Mouse (Mus musculus) kidney, postnatal 0 days (tissue): ENCODE results near the gene Gpr12. TPM values are rescaled to one million over a fixed set of nuclear protein-coding genes. Genes with fewer than 3 reads are reported as not detected.
"Not testable (repeated sequence)": the region's sequence is repeated elsewhere in the genome, so short reads cannot be mapped to it uniquely, and the experiment has no call there.

Experiments
- ATAC-seq: fragments of 200-750 bp; cut with Nextera tagmentation; replicated peaks from 2 replicates; pipeline ENCODE4 v1.8.0; 2017; ENCODE audit warnings: low read depth, moderate number of reproducible peaks, moderate TSS enrichment, moderate library complexity; ENCODE audit not compliant: low FRiP score
- DNase-seq: peaks from one replicate; pipeline ENCODE4 v3.0.0-alpha.2; 2016; ENCODE audit warnings: low spot score
- H3K27ac ChIP-seq: fragments of 300-500 bp; sonication (generic); 2 replicates; pipeline ENCODE4 v1.5.1; 2014; ENCODE audit warnings: mild to moderate bottlenecking
- H3K27me3 ChIP-seq: fragments of 300-500 bp; sonication (generic); 2 replicates; pipeline ENCODE4 v1.6.1; 2014; ENCODE audit warnings: low read length, mixed read lengths; ENCODE audit not compliant: insufficient read depth
- H3K36me3 ChIP-seq: fragments of 300-500 bp; sonication (generic); 2 replicates; pipeline ENCODE4 v1.6.1; 2014; ENCODE audit warnings: low read length, mixed read lengths; ENCODE audit not compliant: insufficient read depth
- H3K4me1 ChIP-seq: fragments of 300-500 bp; sonication (generic); replicated peaks from 2 replicates; pipeline ENCODE4 v1.6.1; 2014; ENCODE audit warnings: antibody characterized with exemption, low read length, mixed read lengths; ENCODE audit not compliant: insufficient read depth
- H3K4me2 ChIP-seq: fragments of 300-500 bp; sonication (generic); 2 replicates; pipeline ENCODE4 v1.6.1; 2014; ENCODE audit warnings: mild to moderate bottlenecking, low read length, moderate library complexity, mixed read lengths
- H3K4me3 ChIP-seq: fragments of 300-500 bp; sonication (generic); replicated peaks from 2 replicates; pipeline ENCODE4 v1.5.1; 2014; ENCODE audit warnings: low read depth, low read length
- H3K9ac ChIP-seq: fragments of 300-500 bp; sonication (generic); 2 replicates; pipeline ENCODE4 v1.6.1; 2014; ENCODE audit warnings: low read depth, low read length
- H3K9me3 ChIP-seq: fragments of 300-500 bp; sonication (generic); replicated peaks from 2 replicates; pipeline ENCODE4 v1.6.1; 2016; ENCODE audit warnings: low read length, inconsistent platforms, mixed read lengths
- CTCF ChIP-seq: IDR thresholded peaks from 2 replicates; pipeline ENCODE4 v1.5.1; 2016; ENCODE audit warnings: antibody characterized with exemption, low read depth, mild to moderate bottlenecking, moderate library complexity
- WGBS: fragments of 180-500 bp; shearing (Covaris S2); extraction: QIAGEN DNeasy Blood & Tissue Kit; methylation state at CpG from one replicate; pipeline ENCODE4 v1.1.7; 2014; 5-methylcytosine and 5-hydroxymethylcytosine counted together
- polyA plus RNA-seq: library from polyadenylated mRNA; unstranded; fragments of >200 nt; fragmentation: Nextera tagmentation; extraction: Ambion mirVana; gene quantifications from 2 replicates; pipeline ENCODE4 v1.2.1, GENCODE M21; 2015

Gene Gpr12
- polyA plus RNA-seq, 1 experiment from 2014 or later, result 0.61 TPM

- Histone ChIP-seq H3K27me3 (no peaks in the 10 kb centered on the region), H3K9me3 (no peaks in the 10 kb centered on the region), H3K36me3 (no peaks in the 10 kb centered on the region), H3K4me1 (no peaks in the 10 kb centered on the region), H3K9ac (no peak overlapping the region), H3K4me2 (no peak overlapping the region), H3K27ac (no peak overlapping the region), H3K4me3 (no peak overlapping the region)
- peak; percentile 48 for TF ChIP-seq CTCF
- no peak for DNase-seq
- WGBS, result 69% methylated on average over 4 of the region's 4 CpGs
- ATAC-seq, result no peak
These were observed 18.0 kb downstream of the Gpr12 start for GRCm38 (mm10) chr5:146567054-146567453.

GRCm38 (mm10) chr5:146564259-146564658, 20.8 kb downstream of the Gpr12 start:
- Histone ChIP-seq H3K27ac (no peak overlapping the region), H3K36me3 (no peaks in the 10 kb centered on the region), H3K4me2 (no peak overlapping the region), H3K9ac (no peak overlapping the region), H3K4me1 (no peaks in the 10 kb centered on the region), H3K4me3 (no peak overlapping the region), H3K9me3 (no peaks in the 10 kb centered on the region), H3K27me3 (no peaks in the 10 kb centered on the region)
- no peak for TF ChIP-seq CTCF
- WGBS, result 80% methylated on average over 1 of the region's 1 CpGs
- DNase-seq (no peak), ATAC-seq (no peak)

- H3K27me3 ChIP-seq, H3K4me3 ChIP-seq, H3K9me3 ChIP-seq, H3K9ac ChIP-seq, H3K36me3 ChIP-seq, ATAC-seq, H3K4me1 ChIP-seq, DNase-seq, H3K4me2 ChIP-seq, H3K27ac ChIP-seq: not testable (repeated sequence)
- WGBS, result no CpG with 5 or more reads among the region's 3 CpGs
These were observed 29.2 kb downstream of the Gpr12 start, which contains the start of gene Gm3415 for GRCm38 (mm10) chr5:146555836-146556235. Gene Gm3415, plus strand, starts transcription at chr5:146556136.

- not testable (repeated sequence) for H3K9me3 ChIP-seq, H3K4me3 ChIP-seq, H3K36me3 ChIP-seq, H3K9ac ChIP-seq, H3K27ac ChIP-seq, H3K27me3 ChIP-seq, DNase-seq, H3K4me2 ChIP-seq, H3K4me1 ChIP-seq, ATAC-seq
- 94% methylated on average over 2 of the region's 3 CpGs for WGBS
These were observed 47.7 kb downstream of the Gpr12 start, which contains the start of gene Gm3409 for GRCm38 (mm10) chr5:146537347-146537746. Gene Gm3409, plus strand, starts transcription at chr5:146537647.

Other genes with a start within 250 kb of the Gpr12 start
- gene Wasf3, start 200.3 kb downstream of the Gpr12 start, polyA plus RNA-seq, result 1.9 and 2.0 TPM in 2 replicates
- gene Gm6408, start 103.3 kb downstream of the Gpr12 start, polyA plus RNA-seq, result not detected in 2 replicates
- not detected in 2 replicates for gene Gm6370, start 93.9 kb downstream of the Gpr12 start, polyA plus RNA-seq
- gene 4930449I24Rik, start 82.8 kb downstream of the Gpr12 start, polyA plus RNA-seq, result not detected in 2 replicates
- not detected in 2 replicates for gene Gm3402, start 71.1 kb downstream of the Gpr12 start, polyA plus RNA-seq
- gene Gm3404, start 59.4 kb downstream of the Gpr12 start, polyA plus RNA-seq, result not detected in 2 replicates
- gene Gm3409, start 47.6 kb downstream of the Gpr12 start, polyA plus RNA-seq, result not detected in 2 replicates
- not detected in 2 replicates for gene Gm3415, start 29.1 kb downstream of the Gpr12 start, polyA plus RNA-seq
- gene Usp12, start 209.8 kb upstream of the Gpr12 start, polyA plus RNA-seq, result 18.7 and 20.0 TPM in 2 replicates
- gene Rpl21, start 247.7 kb upstream of the Gpr12 start, polyA plus RNA-seq, result 604 and 688 TPM in 2 replicates